Mouse (Mus musculus) MEL (cell line): ENCODE data around the gene Gnat1.

Source experiments
- EP300 ChIP-seq, 2 experiments: IDR thresholded peaks; 2 replicates each; pipeline ENCODE4 v1.6.1; 2011; ENCODE audit warnings: improper control_type of control experiment in 2 of 2, low read length in 2 of 2, low read depth in 1 of 2, mild to moderate bottlenecking in 1 of 2
- MXI1 ChIP-seq: IDR thresholded peaks from 2 replicates; pipeline ENCODE4 v1.6.1; 2011; ENCODE audit warnings: mild to moderate bottlenecking, low read depth, low read length, improper control_type of control experiment
- POLR2A ChIP-seq, 2 experiments: IDR thresholded peaks; 2 replicates each; pipeline ENCODE4 v1.6.1; 2011 to 2012; ENCODE audit warnings: low read length in 2 of 2, mild to moderate bottlenecking in 2 of 2, control low read depth in 1 of 2, improper control_type of control experiment in 1 of 2, low read depth in 1 of 2, moderate library complexity in 1 of 2; ENCODE audit not compliant: control insufficient read depth in 1 of 2, insufficient read depth in 1 of 2, poor library complexity in 1 of 2

DNA sequence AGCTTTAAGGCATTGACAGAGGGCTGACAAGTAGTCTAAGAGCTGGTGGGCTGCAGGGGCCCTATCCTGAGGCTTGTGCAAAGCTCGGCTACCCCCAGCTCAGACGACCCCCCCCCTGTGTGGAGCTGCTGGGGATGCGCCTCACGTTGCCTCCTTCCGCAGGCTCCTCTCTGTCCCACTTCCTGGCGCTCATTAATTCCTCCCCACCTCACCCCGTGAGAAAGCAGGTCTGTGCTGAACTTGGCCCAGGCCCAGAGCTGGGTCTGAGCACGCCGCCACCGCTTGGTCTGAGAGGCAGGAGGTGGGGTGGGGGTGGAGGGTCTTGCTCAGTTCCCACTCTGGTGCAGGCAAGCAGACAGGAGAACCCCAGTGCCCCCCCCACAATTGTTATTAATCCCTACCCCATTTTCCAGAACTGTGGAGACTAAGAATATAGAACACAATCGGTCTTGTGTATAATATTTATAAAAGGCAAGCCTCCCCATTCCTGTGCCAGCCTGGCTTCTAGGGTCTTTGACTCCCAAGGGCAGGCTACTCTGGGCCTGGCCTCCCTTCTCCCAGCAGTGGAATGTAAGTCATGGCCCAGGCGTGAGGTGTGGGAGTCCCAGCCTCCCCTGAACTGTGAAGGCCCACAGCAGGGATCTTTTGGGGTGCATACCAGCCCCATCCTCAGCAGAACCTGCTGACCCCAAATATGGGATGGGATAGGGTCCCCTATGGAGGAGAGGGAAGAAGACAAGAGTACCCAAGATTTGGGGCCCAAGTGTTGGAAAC lies 28.6 kb downstream of the Gnat1 start:
- no peak for TF ChIP-seq POLR2A (IDR thresholded peaks at IDR 0.05; ENCODE audit: control insufficient read depth in 1 of 2, insufficient read depth in 1 of 2, low read depth in 1 of 2, low read length in 2 of 2, poor library complexity in 1 of 2)
- no peak for TF ChIP-seq EP300 (IDR thresholded peaks at IDR 0.05; ENCODE audit: low read depth in 1 of 2, low read length in 2 of 2)
- no peak for TF ChIP-seq MXI1
